Mouse (Mus musculus) liver, adult (tissue): ENCODE results near the gene Sfta2.

Source experiments
- GATA4 ChIP-seq: IDR thresholded peaks from 2 replicates; pipeline ENCODE4 v1.6.1; 2014; ENCODE audit warnings: mild to moderate bottlenecking, low read length; ENCODE audit not compliant: insufficient replicate concordance

The Sfta2 gene

GRCm38 (mm10) chr17:35636363-35636762 lies 35.0 kb downstream of the Sfta2 start:
- no peak for TF ChIP-seq GATA4

- no peak for TF ChIP-seq GATA4
Observed at GRCm38 (mm10) chr17:35638475-35639190, 37.3 kb downstream of the Sfta2 start.

GRCm38 (mm10) chr17:35639352-35639751 lies 38.0 kb downstream of the Sfta2 start:
- TF ChIP-seq GATA4, result no peak

- no peak for TF ChIP-seq GATA4
Observed at GRCm38 (mm10) chr17:35643609-35644236, 42.4 kb downstream of the Sfta2 start, which contains the start of gene Mucl3. Gene Mucl3, minus strand, starts transcription at chr17:35643695.

GRCm38 (mm10) chr17:35649429-35649828 lies 48.1 kb downstream of the Sfta2 start:
- TF ChIP-seq GATA4, result no peak

GRCm38 (mm10) chr17:35653086-35653485 lies 51.7 kb downstream of the Sfta2 start:
- TF ChIP-seq GATA4, result no peak

GRCm38 (mm10) chr17:35665957-35666515 lies 64.7 kb downstream of the Sfta2 start:
- TF ChIP-seq GATA4, result no peak

GRCm38 (mm10) chr17:35666851-35667256 lies 65.5 kb downstream of the Sfta2 start:
- TF ChIP-seq GATA4, result no peak

GRCm38 (mm10) chr17:35667334-35668065 lies 66.2 kb downstream of the Sfta2 start, which contains the start of gene Vars2:
Gene Vars2, minus strand, starts transcription at chr17:35667592.
- TF ChIP-seq GATA4, result no peak; the same call in 1 of the 2 replicates

GRCm38 (mm10) chr17:35669731-35670130 lies 68.4 kb downstream of the Sfta2 start:
- TF ChIP-seq GATA4, result no peak

- TF ChIP-seq GATA4, result no peak
Observed at GRCm38 (mm10) chr17:35671846-35672245, 70.5 kb downstream of the Sfta2 start.

GRCm38 (mm10) chr17:35672527-35672926 lies 71.2 kb downstream of the Sfta2 start:
- no peak for TF ChIP-seq GATA4

- no peak for TF ChIP-seq GATA4
Observed at GRCm38 (mm10) chr17:35673416-35674035, 72.2 kb downstream of the Sfta2 start, which contains the start of gene Gtf2h4. Gene Gtf2h4, minus strand, starts transcription at chr17:35673739.

- no peak for TF ChIP-seq GATA4
Observed at GRCm38 (mm10) chr17:35680591-35680990, 79.2 kb downstream of the Sfta2 start.

GRCm38 (mm10) chr17:35681986-35682385 lies 80.6 kb downstream of the Sfta2 start:
- TF ChIP-seq GATA4, result no peak
